Mouse (Mus musculus) midbrain, embryonic 11.5 days (tissue): ENCODE measurements around the gene Smarcc2. TPM values are rescaled to one million over a fixed set of nuclear protein-coding genes. Genes with fewer than 3 reads are reported as not detected.
A peak's percentile ranks its signal among the peaks of the same experiment; 100 is the strongest.

Source experiments
- ATAC-seq: fragments of 200-750 bp; cut with Nextera tagmentation; 2 replicates; pipeline ENCODE4 v1.8.0; 2017; ENCODE audit warnings: moderate TSS enrichment, moderate library complexity; ENCODE audit not compliant: low FRiP score
- DNase-seq: peaks from one replicate; pipeline ENCODE4 v3.0.0; 2015; ENCODE audit warnings: low spot score; ENCODE audit errors: missing footprints
- H3K27ac ChIP-seq: fragments of 300-500 bp; sonication (generic); 2 replicates; pipeline ENCODE4 v1.5.1; 2014; ENCODE audit warnings: low read depth, low read length
- H3K27me3 ChIP-seq: fragments of 300-500 bp; sonication (generic); 2 replicates; pipeline ENCODE4 v1.6.1; 2014; ENCODE audit warnings: mild to moderate bottlenecking, low read length, moderate library complexity, mixed read lengths; ENCODE audit not compliant: control insufficient read depth, insufficient read depth
- H3K36me3 ChIP-seq: fragments of 300-500 bp; sonication (generic); 2 replicates; pipeline ENCODE4 v1.6.1; 2014; ENCODE audit warnings: mild to moderate bottlenecking, low read length, moderate library complexity, mixed read lengths; ENCODE audit not compliant: control insufficient read depth, insufficient read depth
- H3K4me1 ChIP-seq: fragments of 300-500 bp; sonication (generic); 2 replicates; pipeline ENCODE4 v1.6.1; 2014; ENCODE audit warnings: low read length; ENCODE audit not compliant: control insufficient read depth, insufficient read depth
- H3K4me2 ChIP-seq: fragments of 300-500 bp; sonication (generic); 2 replicates; pipeline ENCODE4 v1.6.1; 2014; ENCODE audit warnings: mild to moderate bottlenecking, moderate library complexity
- H3K4me3 ChIP-seq: fragments of 300-500 bp; sonication (generic); 2 replicates; pipeline ENCODE4 v1.5.1; 2014; ENCODE audit warnings: low read depth, low read length
- H3K9ac ChIP-seq: fragments of 300-500 bp; sonication (generic); 2 replicates; pipeline ENCODE4 v1.6.1; 2014; ENCODE audit warnings: low read length
- H3K9me3 ChIP-seq: fragments of 300-500 bp; sonication (generic); 2 replicates; pipeline ENCODE4 v1.6.1; 2016; ENCODE audit warnings: low read length; ENCODE audit not compliant: control insufficient read depth
- whole genome bisulfite sequencing: fragments of 180-500 bp; shearing (Covaris S2); extraction: QIAGEN DNeasy Blood & Tissue Kit; methylation state at CpG from one replicate; pipeline ENCODE4 v1.1.7; 2014; 5-methylcytosine and 5-hydroxymethylcytosine counted together
- polyA plus RNA-seq: library from polyadenylated mRNA; unstranded; fragments of >200 nt; fragmentation: Nextera tagmentation; extraction: Ambion mirVana; gene quantifications from 2 replicates; pipeline ENCODE4 v1.2.1, GENCODE M21; 2014

Gene Smarcc2
- polyA plus RNA-seq, 1 experiment from 2014 or later: 124 TPM

- Histone ChIP-seq H3K4me2 (peak overlapping the region; percentile 15; the same call in 1 of the 2 replicates), H3K36me3 (no peaks in the 10 kb centered on the region), H3K4me1 (no peaks in the 10 kb centered on the region), H3K9me3 (no peaks in the 10 kb centered on the region), H3K9ac (peak overlapping the region; percentile 12; the same call in 1 of the 2 replicates), H3K4me3 (no peak overlapping the region), H3K27ac (no peak overlapping the region), H3K27me3 (no peaks in the 10 kb centered on the region)
- DNase-seq: peak; percentile 97
- no peak for ATAC-seq
- 5% methylated on average over 6 of the region's 6 CpGs for WGBS
Observed at GRCm38 (mm10) chr10:128455280-128455679, 3.8 kb upstream of the Smarcc2 start.

GRCm38 (mm10) chr10:128457676-128458075 lies 1.4 kb upstream of the Smarcc2 start:
- H3K4me2 ChIP-seq: no peak overlapping the region
- no peaks in the 10 kb centered on the region for H3K9me3 ChIP-seq
- H3K4me3 ChIP-seq: no peak overlapping the region
- no peaks in the 10 kb centered on the region for H3K27me3 ChIP-seq
- ATAC-seq (no peak), DNase-seq (no peak)
- no peak overlapping the region for H3K27ac ChIP-seq
- WGBS: 89% methylated on average over 6 of the region's 6 CpGs
- no peak overlapping the region for H3K9ac ChIP-seq
- H3K4me1 ChIP-seq: peaks cover 7% of the 10 kb centered on the region
- H3K36me3 ChIP-seq: peaks cover 2% of the 10 kb centered on the region; the same call in 1 of the 2 replicates

- ATAC-seq (peak; percentile 81), DNase-seq (peak; percentile 100)
- peaks cover 7% of the 10 kb centered on the region for H3K4me1 ChIP-seq
- WGBS: under 1% methylated on average over 29 of the region's 29 CpGs
- peak overlapping the region; percentile 97 for H3K4me3 ChIP-seq
- H3K27me3 ChIP-seq: no peaks in the 10 kb centered on the region
- H3K9ac ChIP-seq: peak overlapping the region; percentile 98
- no peaks in the 10 kb centered on the region for H3K9me3 ChIP-seq
- H3K27ac ChIP-seq: peak overlapping the region; percentile 92
- peak overlapping the region; percentile 54 for H3K4me2 ChIP-seq
- H3K36me3 ChIP-seq: peaks cover 2% of the 10 kb centered on the region; the same call in 1 of the 2 replicates
Observed at GRCm38 (mm10) chr10:128458348-128458718, 715 bp upstream of the Smarcc2 start.

GRCm38 (mm10) chr10:128459409-128460269 lies 591 bp downstream of the Smarcc2 start:
- DNase-seq (peak; percentile 96), ATAC-seq (peak; percentile 78)
- Histone ChIP-seq H3K4me1 (peaks cover 7% of the 10 kb centered on the region), H3K36me3 (peaks cover 10% of the 10 kb centered on the region), H3K4me3 (peak overlapping the region; percentile 97), H3K9me3 (no peaks in the 10 kb centered on the region), H3K27ac (peak overlapping the region; percentile 92), H3K27me3 (no peaks in the 10 kb centered on the region), H3K4me2 (peak overlapping the region; percentile 54), H3K9ac (peak overlapping the region; percentile 98)
- WGBS: 1% methylated on average over 42 of the region's 67 CpGs

- Histone ChIP-seq H3K4me2 (peak overlapping the region; percentile 54), H3K9me3 (no peaks in the 10 kb centered on the region), H3K4me3 (peak overlapping the region; percentile 97), H3K4me1 (peaks cover 7% of the 10 kb centered on the region), H3K36me3 (peaks cover 14% of the 10 kb centered on the region), H3K27me3 (no peaks in the 10 kb centered on the region), H3K9ac (peak overlapping the region; percentile 98), H3K27ac (no peak overlapping the region; the same call in 1 of the 2 replicates)
- no peak for ATAC-seq
- WGBS: 4% methylated on average over 5 of the region's 5 CpGs
- DNase-seq: peak; percentile 88
Observed at GRCm38 (mm10) chr10:128460270-128460630, 1.2 kb downstream of the Smarcc2 start.

- Histone ChIP-seq H3K4me1 (no peaks in the 10 kb centered on the region), H3K36me3 (peaks cover 33% of the 10 kb centered on the region), H3K9me3 (no peaks in the 10 kb centered on the region), H3K27me3 (no peaks in the 10 kb centered on the region), H3K4me3 (no peak overlapping the region), H3K9ac (no peak overlapping the region), H3K27ac (no peak overlapping the region), H3K4me2 (no peak overlapping the region)
- ATAC-seq: no peak
- DNase-seq: peak; percentile 70
- WGBS: 88% methylated on average over 12 of the region's 12 CpGs
Observed at GRCm38 (mm10) chr10:128474366-128474765, 15.3 kb downstream of the Smarcc2 start.

GRCm38 (mm10) chr10:128486370-128486769 lies 27.3 kb downstream of the Smarcc2 start:
- Histone ChIP-seq H3K27ac (no peak overlapping the region), H3K4me3 (no peak overlapping the region), H3K36me3 (peaks cover 57% of the 10 kb centered on the region), H3K4me1 (no peaks in the 10 kb centered on the region; the same call in 1 of the 2 replicates), H3K9me3 (no peaks in the 10 kb centered on the region), H3K27me3 (no peaks in the 10 kb centered on the region), H3K9ac (no peak overlapping the region), H3K4me2 (no peak overlapping the region)
- DNase-seq (no peak), ATAC-seq (no peak)
- WGBS: 89% methylated on average over 7 of the region's 7 CpGs

- DNase-seq: no peak
- Histone ChIP-seq H3K4me1 (peaks cover 9% of the 10 kb centered on the region), H3K9ac (no peak overlapping the region), H3K9me3 (no peaks in the 10 kb centered on the region), H3K27ac (no peak overlapping the region), H3K4me2 (no peak overlapping the region), H3K27me3 (no peaks in the 10 kb centered on the region), H3K36me3 (peaks cover 46% of the 10 kb centered on the region), H3K4me3 (no peak overlapping the region)
- 95% methylated on average over 22 of the region's 22 CpGs for WGBS
- no peak for ATAC-seq
Observed at GRCm38 (mm10) chr10:128487861-128488712, 29.0 kb downstream of the Smarcc2 start.

- DNase-seq (no peak), ATAC-seq (no peak)
- peaks cover 41% of the 10 kb centered on the region for H3K36me3 ChIP-seq
Observed at GRCm38 (mm10) chr10:128488776-128489175, 29.7 kb downstream of the Smarcc2 start.

More at GRCm38 (mm10) chr10:128488776-128489175, 29.7 kb downstream of the Smarcc2 start:
- Histone ChIP-seq H3K27me3 (no peaks in the 10 kb centered on the region), H3K9me3 (no peaks in the 10 kb centered on the region), H3K27ac (no peak overlapping the region), H3K9ac (no peak overlapping the region), H3K4me1 (peaks cover 9% of the 10 kb centered on the region), H3K4me2 (no peak overlapping the region), H3K4me3 (no peak overlapping the region)
- 87% methylated on average over 4 of the region's 4 CpGs for WGBS
